Mouse (Mus musculus) v-Abl transformed pro-B cells (cell line): ENCODE results near the gene Rab6b.
"Not testable (repeated sequence)": the region's sequence is repeated elsewhere in the genome, so short reads cannot be mapped to it uniquely, and the experiment has no call there.

Source experiments
- in situ Hi-C, 2 experiments: fragments of 400-800 bp; cut with MboI; formaldehyde crosslinking; loops; one replicate each; pipeline ENCODE4 v1.15.1; 2025; ENCODE audit not compliant: unreplicated experiment in 2 of 2

Rab6b gene

GRCm38 (mm10) chr9:103091039-103091883 is 20.3 kb upstream of the Rab6b start:
- in situ Hi-C loops: loop anchor here (5.0 to 25.0 kb wide), 6 partner anchors 81 to 906 kb away; partner anchors contain the start of genes Anapc13 (in 1 of the 2) and Cep63 (in 1 of the 2)

GRCm38 (mm10) chr9:103092248-103092647 is 19.3 kb upstream of the Rab6b start:
- in situ Hi-C loops: loop anchor here (5.0 to 25.0 kb wide), 6 partner anchors 80 to 905 kb away; partner anchors contain the start of genes Anapc13 (in 1 of the 2) and Cep63 (in 1 of the 2)

DNA sequence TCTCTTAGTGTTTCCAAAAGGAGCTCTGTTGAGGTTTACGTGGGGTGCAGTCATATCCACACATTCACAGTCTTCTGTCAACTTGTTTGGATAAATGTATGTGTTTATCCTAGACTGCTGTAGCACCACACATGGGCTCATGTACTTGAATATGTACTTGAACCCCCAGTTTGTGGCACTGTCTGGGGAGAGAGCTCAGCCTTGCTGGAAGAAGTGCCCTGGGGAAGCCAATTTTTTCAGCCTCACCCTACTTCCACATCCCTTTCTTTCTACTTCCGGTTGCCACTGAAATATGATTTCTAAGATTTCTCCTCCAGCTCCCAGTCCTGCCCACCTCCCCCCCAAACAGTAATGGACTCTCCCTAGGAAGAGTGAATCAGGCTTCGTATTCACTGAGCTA is 17.9 kb upstream of the Rab6b start:
- in situ Hi-C loops: loop anchor here (5.0 to 25.0 kb wide), 6 partner anchors 79 to 904 kb away; partner anchors contain the start of genes Anapc13 (in 1 of the 2) and Cep63 (in 1 of the 2)

- in situ Hi-C loops: not testable (repeated sequence)
Measured at GRCm38 (mm10) chr9:103108341-103108798, 3.2 kb upstream of the Rab6b start.

- in situ Hi-C loops: no loop called here
Measured at GRCm38 (mm10) chr9:103108943-103109670, 2.5 kb upstream of the Rab6b start.

- in situ Hi-C loops: no loop called here
Measured at GRCm38 (mm10) chr9:103109911-103110310, 1.7 kb upstream of the Rab6b start.

DNA sequence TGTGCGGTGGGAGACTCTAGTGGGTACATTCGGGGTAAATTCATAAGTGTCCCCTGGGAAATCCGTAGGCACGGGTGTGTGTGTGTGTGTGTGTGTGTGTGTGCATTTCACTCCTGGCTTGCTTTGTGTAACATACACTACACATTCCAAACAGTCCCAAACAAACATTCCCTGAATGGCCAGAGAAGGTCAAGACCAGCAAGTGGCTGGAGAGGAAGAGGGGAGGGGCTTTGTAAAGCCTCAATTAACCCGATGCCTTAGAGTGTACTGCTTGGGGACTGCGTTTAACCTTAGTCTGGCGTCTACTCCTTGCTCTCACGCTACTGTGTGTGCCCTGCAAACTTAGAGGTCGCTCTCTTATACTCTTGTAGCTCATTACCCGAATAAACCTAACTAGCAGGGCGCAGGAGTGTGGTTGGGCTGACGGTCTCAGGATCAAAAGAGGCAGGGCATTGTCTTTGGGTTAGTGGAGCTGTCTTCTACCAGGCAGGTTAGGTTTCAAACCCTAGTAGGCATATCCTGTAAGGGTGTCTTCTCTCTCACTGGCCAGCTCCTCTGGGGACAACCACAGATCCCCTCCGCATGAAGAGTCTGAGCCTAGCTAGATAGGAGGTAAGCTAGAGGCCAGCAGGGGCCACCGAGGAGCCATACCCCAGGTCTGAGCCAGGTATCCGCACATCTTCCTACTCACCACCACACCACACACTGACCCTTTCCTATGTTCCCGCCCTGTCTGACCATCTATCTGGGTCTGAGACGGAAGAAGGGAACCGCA is 673 bp upstream of the Rab6b start:
- in situ Hi-C loops: no loop called here

GRCm38 (mm10) chr9:103112471-103113271 is 1.1 kb downstream of the Rab6b start:
- in situ Hi-C loops: no loop called here

GRCm38 (mm10) chr9:103113351-103113750 is 1.8 kb downstream of the Rab6b start:
- in situ Hi-C loops: no loop called here

GRCm38 (mm10) chr9:103114326-103114725 is 2.7 kb downstream of the Rab6b start:
- in situ Hi-C loops: no loop called here

DNA sequence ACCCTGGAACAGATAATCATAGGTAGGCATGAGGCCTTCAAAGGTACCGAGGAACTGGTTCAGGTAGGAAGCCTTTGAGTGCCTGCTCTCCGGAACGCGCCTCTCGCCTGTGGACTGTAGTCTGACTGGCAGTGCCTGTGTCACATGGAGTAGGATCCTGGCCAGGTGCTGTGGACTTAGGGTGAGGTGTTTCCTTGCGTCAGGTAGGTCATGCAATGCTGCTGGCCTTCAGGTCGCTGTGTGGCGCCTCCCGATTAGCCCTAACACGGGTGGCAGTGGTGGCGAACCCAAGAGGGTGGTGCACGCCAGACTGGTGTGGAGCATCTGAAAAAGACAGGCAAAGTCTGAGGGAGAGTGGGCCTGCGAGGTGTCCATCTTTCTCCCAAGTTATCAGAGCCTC is 3.3 kb downstream of the Rab6b start:
- in situ Hi-C loops: no loop called here

DNA sequence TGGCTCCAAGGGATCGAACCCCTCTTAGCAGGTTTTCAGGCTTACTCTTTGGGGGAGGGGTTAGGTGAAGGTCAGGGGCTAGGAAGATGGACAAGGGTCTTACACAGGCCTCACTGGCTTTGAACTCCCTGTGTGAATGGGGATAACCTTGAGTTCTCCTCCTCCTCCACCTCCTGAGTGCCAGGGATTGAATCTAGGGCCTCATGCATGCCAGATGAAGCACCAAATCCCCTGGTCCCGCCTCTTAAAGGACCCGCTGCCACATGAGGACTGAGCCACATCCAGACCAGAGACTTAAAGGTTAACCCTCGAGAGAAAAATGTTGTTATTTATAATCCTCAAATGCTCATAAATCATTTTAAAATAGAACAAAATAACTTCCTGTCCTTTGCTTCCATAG is 5.4 kb downstream of the Rab6b start:
- in situ Hi-C loops: no loop called here

GRCm38 (mm10) chr9:103117495-103117894 is 5.9 kb downstream of the Rab6b start:
- in situ Hi-C loops: no loop called here

DNA sequence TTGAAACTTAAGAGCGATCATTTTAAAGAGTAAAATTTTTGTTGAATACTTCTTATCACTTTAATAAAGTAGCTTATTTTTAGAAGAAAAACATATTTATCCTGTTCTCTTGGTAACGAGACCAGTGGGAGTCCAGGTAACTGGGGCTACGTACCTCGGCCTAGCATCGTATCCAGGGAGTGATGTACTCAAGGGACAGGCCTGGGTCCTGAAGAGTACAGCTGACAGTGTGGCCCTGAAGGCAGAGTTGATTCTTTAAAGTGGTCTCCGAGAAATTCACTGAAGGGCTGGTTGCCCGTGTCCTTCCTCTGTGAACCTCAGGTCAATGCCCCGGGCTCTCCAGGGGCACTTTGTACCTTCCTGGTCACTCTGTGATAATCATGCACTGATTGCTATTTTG is 6.4 kb downstream of the Rab6b start:
- in situ Hi-C loops: no loop called here

- in situ Hi-C loops: no loop called here
Measured at GRCm38 (mm10) chr9:103118651-103119275, 7.2 kb downstream of the Rab6b start.

DNA sequence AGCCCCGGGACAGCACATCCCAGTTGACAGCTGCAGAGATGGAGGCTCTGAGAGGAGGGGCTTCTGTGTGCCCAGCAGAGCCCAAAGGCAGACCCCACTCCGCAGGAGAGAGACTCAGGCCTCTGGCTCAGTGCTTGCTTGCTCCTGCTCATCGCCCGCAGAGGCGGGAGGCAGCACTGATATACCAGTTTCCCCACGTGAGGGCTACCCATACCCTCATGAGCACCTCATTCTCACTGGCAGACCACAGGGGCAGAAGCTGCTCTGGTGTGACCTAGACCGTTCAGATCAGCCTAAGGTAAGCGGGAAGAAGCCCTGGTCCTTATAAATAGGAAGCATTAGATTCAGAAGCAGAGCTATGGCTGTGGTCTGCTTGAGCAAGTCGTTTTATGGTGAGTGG is 8.2 kb downstream of the Rab6b start:
- in situ Hi-C loops: no loop called here

DNA sequence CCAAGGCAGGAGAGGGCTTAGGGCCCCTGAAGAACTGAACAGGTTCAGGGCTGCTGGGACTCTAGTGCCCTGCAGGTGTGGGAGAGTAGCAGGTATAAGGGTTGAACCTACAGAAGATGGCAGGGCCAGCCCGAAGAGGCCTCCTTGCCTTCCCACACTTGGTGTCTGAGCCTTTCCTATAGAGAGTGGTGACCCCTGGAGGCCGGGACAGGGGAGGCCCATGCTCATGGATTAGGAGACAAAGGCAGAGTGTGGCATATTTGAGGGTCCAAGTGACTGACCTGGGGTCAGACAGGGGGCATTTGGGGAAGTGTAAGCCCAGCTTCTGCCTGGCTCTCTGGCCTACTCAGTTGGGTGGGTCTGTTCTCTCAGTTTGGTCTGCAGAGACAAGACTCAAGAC is 8.6 kb downstream of the Rab6b start:
- in situ Hi-C loops: no loop called here

DNA sequence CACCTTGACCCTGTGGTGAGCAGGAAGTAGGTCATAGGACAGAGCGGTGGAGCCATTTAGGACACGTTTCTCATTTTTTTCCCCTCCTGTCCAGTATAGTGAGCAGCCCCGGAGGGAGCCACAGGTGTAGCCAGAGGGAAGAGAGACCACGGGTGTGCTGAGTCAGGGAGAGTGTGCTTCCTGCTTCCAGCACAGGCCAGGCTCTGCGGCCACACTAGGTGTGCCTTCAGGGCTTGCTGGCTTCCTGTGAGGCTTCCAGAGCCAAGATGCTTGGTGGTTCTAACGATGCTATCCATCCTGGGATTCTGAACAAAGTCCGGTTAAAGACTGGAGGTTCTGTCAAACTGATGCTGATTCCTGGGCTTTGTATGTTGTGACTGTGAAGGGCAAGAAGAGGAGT is 10.0 kb downstream of the Rab6b start:
- in situ Hi-C loops: no loop called here

DNA sequence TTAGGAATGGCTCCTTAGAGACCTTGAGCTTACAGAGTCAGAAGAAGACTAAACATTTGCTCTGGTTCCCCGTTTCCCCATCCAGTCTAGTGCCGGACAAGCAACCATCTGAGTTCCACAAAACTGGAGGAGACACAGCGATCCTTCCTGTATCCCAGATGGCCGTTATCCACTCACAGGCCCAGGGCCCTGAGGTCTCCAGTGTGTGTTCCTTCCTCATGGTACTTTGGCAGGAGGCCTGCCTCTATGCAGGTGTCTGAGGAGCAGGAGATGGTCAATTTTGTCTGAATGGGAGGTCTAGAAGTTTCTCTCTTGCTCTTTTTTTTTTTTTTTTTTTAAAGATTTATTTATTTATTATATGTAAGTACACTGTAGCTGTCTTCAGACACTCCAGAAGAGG is 13.2 kb downstream of the Rab6b start:
- in situ Hi-C loops: no loop called here
